Mouse (Mus musculus): ENCODE measurements at regions not wholly inside any gene's neighbourhood (a gene's known extent, or its start where the extent isn't known, plus 50 kb on each side); places are given as distances from the start of the nearest gene placed in this dataset.
"Not testable (repeated sequence)": the region's sequence is repeated elsewhere in the genome, so short reads cannot be mapped to it uniquely, and the experiment has no call there.

GRCm38 (mm10) chrX:166809165-166809564, 223.6 kb upstream of the Egfl6 start:
- peak; percentile 36 to 39 for DNase-seq (ENCODE audit: low spot score in 2 of 2)

DNA sequence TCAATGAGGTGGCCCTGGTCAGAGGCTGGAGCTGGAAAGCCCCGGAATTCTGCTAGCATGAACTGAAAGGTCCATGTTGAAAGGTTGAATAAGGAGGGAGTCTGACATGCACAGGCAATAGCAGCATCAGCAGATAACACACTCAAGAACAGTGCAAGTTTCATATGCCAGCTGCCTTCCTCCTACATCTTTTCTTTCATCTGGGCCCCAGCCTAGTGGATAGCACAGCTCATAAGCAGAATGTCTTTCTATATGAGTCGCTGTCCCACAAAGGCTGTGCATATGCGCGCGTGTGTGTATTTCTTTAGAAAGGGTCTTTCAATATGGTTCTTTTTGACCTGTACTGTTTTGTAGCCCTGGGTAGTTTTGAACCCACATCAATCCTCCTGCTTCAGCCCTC, 222.7 kb upstream of the Egfl6 start:
- peak in 1 of 2 experiments; percentile 30 for DNase-seq (ENCODE audit: low spot score in 2 of 2)

- no peak for DNase-seq (ENCODE audit: low spot score in 2 of 2)
Measured at GRCm38 (mm10) chrX:166805957-166806356, 220.4 kb upstream of the Egfl6 start.

DNA sequence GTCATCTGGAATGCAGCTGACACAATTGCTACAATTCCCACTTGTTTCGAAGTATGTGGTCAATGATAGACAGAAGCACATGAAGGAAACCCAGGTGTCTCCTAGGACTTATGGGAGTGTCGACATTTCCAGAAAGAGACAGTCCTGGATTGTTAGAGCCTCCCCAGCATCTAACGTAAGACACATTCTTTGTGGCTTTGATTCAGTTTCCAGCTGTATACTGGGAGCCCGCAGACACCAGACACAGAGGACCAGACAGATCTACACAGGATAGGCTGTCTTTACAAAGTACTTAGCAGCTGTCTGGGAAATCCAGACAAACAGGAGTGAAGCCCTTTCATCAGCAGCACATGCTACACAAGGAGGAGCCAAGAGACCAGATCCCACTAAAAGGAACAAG, 220.0 kb upstream of the Egfl6 start:
- DNase-seq (ENCODE audit: low spot score in 2 of 2): no peak

DNA sequence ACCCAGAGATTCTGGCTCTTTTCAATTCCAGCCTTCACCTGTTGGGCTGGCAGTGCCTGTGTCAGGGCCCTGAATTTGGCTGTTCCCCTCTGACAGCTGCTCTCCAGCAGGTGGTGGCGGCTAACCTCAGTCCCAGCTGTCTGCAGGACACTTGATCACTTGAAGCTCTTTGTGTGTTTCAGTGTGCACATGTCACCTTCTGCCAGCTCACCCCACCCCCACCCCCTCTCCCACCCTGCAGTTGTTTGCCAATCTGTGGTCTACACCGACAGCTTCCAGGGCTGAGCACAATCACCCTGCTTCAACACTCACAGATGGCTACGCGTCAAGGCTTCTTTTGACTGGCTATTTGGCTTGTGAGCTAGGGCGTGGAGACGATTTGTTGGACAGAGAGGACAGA, 217.7 kb upstream of the Egfl6 start:
- no peak for DNase-seq (ENCODE audit: low spot score in 2 of 2)

GRCm38 (mm10) chrX:166801017-166801416, 215.5 kb upstream of the Egfl6 start:
- no peak for DNase-seq (ENCODE audit: low spot score in 2 of 2)

DNA sequence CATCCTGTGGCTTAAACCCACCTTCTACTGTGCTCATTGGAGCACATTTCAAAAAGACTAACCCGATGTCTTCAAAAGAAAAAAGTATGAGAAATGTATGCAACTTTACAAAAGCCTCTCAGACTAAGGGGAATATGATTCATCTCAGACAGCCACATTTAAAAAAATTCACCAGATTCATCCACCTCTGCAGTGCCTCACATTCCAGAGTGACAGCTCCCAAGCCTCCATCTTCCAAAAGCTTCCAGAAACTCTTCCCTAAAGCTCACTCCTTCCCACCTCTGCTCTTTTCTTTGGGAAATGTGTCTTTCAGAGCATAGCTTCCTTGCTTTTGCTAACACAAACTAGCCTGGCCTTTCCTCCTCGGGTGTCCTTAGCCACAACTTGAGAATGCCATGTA, 210.1 kb upstream of the Egfl6 start:
- no peak for DNase-seq (ENCODE audit: low spot score in 2 of 2)

DNA sequence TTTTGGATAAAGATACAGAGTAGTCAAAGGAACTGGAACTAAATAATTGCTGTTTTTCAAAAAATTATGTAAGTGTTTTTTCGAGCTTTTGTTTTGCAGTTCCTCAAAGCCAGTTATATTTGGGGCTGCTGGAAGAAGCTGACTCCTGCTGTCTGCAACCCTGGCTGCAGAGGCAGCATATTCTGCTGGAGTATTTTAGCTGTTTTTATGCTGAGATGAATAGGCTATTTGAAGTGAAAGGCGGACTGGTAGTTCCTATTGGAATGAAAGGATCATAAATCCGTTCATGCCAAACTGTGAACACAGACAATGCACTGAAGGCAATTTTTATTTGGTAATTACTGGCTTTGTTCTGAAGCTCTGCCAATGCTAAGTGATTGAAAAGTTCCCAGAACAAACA, 203.5 kb upstream of the Egfl6 start:
- DNase-seq (ENCODE audit: low spot score in 2 of 2): peak; percentile 10 to 26

DNA sequence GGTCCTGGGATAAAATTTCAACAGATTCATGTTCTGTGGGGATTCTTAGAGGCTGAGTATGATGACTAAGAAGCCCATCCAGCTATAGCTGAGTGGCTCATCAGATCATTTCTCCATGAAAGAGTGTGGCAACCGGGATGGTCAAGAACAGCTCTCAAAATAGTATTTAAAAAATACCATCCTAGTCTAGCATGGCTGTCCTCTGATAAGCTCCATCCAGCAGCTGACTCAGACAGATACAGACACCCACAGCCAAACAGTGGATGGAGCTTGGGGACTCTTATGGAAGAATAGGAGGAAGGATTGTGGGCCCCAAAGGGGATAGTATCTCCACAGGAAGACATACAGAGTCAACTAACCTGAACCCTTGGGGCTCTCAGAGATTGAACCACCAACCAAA, 201.6 kb upstream of the Egfl6 start:
- not testable (repeated sequence) for DNase-seq (ENCODE audit: low spot score in 2 of 2)

- no peak for DNase-seq (ENCODE audit: low spot score in 2 of 2)
Measured at GRCm38 (mm10) chrX:166785615-166786014, 200.1 kb upstream of the Egfl6 start.

DNA sequence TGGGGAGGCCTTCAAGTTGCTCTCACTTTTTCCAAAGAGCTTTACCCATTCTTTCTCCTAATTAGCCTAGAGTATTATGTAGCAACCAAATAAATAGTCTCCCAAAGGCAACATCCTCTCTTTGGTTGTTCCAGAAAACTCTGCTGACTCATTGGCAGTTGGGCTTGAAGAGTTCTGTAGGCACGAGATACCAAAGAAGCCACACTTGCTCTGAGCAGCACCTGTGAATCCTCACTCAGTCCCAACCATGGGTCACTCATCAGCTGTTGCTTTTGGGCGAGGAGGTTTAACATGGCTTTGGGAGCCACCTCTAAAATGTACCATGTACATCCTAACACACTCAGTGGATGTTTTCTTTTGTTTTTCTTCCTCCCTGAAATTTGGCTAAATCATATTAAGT, 197.9 kb upstream of the Egfl6 start:
- no peak for DNase-seq (ENCODE audit: low spot score in 2 of 2)

GRCm38 (mm10) chrX:166779334-166780092, 194.0 kb upstream of the Egfl6 start:
- DNase-seq (ENCODE audit: low spot score in 2 of 2): no peak

GRCm38 (mm10) chrX:166773408-166773854, 187.9 kb upstream of the Egfl6 start:
- no peak for DNase-seq (ENCODE audit: low spot score in 2 of 2)

DNA sequence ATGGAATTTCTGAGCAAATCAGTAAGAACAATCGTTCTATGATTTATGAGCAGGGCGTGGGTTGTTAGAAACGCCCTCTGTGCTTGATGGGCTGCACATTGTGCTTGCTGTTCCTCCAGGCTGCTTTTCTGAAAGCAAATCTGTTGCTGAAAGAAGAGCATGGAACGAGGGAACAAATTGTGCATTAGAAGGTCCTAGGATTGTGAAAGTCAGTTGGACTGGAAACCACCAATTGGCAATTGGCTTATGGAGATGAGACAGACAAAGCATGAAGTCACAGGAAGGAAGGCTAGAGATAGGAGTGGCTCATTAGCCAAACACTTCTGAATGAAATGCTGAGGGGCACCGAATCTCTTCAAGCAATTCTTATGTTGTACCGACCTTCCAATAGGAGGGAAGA, 181.5 kb upstream of the Egfl6 start:
- no peak for DNase-seq (ENCODE audit: low spot score in 2 of 2)

- no peak for DNase-seq (ENCODE audit: low spot score in 2 of 2)
Measured at GRCm38 (mm10) chrX:166765647-166766046, 180.1 kb upstream of the Egfl6 start.

GRCm38 (mm10) chrX:166762098-166762497, 176.6 kb upstream of the Egfl6 start:
- DNase-seq (ENCODE audit: low spot score in 2 of 2): no peak

DNA sequence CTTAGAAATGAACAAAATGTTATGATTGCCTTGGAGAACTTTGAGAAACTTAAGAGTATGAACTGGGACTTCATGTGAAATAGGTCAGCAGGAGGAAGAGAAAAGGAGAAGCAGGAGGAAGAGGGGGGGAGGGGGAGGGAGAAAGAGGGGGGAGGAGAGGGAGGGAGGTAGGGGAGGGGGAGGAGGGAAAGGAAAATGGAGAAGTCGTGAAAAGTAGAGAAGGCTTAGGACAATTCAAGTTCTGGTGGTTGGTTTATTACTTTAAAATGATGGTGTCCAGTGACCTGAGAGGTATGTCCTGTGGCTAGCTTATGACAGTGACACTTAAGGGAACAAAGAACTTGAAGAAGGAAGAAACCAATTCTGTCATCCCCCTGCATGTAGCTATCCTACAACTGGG, 171.6 kb upstream of the Egfl6 start:
- DNase-seq (ENCODE audit: low spot score in 2 of 2): no peak

- DNase-seq (ENCODE audit: low spot score in 2 of 2): no peak
Measured at GRCm38 (mm10) chrX:166754967-166755654, 169.6 kb upstream of the Egfl6 start.

DNA sequence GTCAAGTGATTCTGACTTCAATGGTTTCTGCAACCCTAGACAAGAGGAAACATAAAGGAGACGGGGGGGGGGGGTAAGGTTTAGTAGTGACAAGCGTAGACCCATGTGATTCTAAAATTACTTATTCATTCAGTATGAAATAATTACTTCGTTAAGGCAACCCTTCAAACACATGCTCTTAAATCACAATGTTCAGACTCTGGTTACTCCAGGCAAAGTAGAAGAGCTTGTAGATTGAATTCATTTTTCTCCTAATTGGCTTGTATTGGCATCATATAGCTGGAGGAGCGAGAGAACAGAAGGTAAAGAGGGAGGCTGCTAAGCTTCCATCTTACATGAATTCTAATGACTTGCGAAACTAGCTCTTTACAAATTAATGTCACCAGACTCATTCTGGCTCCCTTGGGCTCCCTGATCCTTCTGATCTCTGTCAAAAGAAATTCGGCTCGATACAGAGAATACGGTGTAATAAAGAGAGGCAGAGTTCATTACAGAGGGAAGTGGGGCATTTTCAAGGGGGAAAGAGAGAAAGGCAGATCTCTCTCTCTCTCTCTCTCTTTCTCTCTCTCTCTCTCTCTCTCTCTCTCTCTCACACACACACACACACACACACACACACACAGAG, 163.6 kb upstream of the Egfl6 start:
- no peak for DNase-seq (ENCODE audit: low spot score in 2 of 2)

- DNase-seq (ENCODE audit: low spot score in 2 of 2): peak; percentile 7 to 23
Measured at GRCm38 (mm10) chrX:166731354-166731753, 145.8 kb upstream of the Egfl6 start.

DNA sequence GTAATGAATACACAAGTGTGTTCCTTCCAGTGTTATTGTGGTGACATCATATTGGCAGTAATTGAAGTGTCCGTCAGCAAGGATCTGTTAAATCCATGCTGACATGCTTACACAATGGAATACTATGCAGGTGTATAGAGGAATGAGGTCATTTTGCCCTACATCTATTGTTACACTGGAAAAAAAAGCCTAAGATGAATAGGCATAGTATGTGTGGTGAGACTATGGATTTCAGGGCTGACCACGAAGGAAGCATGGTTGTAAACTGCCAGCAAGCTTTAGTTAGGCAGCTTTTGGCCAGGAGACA, 143.1 kb upstream of the Egfl6 start:
- no peak for DNase-seq (ENCODE audit: low spot score in 2 of 2)

GRCm38 (mm10) chrX:166727823-166728621, 142.5 kb upstream of the Egfl6 start:
- no peak for DNase-seq (ENCODE audit: low spot score in 2 of 2)
